Mouse (Mus musculus) cortical plate, adult 2 months (tissue): ENCODE measurements around the gene Ccl9.

Experiments
- CTCF ChIP-seq: fragments of 200-500 bp; IDR thresholded peaks from 2 replicates; pipeline ENCODE4 v1.5.1; 2011; ENCODE audit warnings: mild to moderate bottlenecking, control low read depth, low read length; ENCODE audit not compliant: insufficient read depth; ENCODE audit errors: extremely low read depth
- POLR2A ChIP-seq: fragments of 200-500 bp; IDR thresholded peaks from 2 replicates; pipeline ENCODE4 v1.6.1; 2011; ENCODE audit warnings: mild to moderate bottlenecking, low read length, control low read depth; ENCODE audit not compliant: insufficient read depth; ENCODE audit errors: extremely low read depth

DNA sequence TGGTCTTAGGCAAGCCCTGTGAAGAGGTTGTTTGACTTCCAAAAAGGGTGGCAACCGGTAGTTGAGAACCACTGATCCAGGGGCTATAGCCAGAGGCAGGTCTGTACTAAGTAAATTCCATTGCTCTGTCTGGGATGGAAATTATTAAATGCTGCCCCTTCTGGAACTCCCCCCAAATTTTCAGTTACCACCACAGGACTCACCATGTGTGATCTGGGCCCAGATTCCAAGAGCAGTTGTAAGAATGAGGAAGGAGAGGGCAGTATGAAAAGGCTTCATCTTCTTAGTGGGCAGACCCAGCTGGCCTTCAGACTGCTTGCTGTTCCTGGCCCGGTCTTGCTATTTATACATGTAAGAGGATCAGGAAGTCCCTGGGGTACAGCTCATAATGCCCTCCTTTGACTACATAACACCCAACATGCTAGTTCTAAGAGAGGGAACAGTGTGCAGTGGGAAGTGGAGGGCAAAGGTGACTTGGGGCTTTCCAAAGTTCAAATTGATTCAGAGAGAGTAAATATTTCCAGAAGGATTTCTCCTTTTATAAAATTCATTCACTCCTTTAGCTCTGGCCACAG, at the start of gene Ccl9:
- TF ChIP-seq POLR2A (no peak), CTCF (no peak)
